Mouse (Mus musculus): Measurements from ENCODE around the gene Srsf3. TPM values are rescaled to one million over a fixed set of nuclear protein-coding genes. Genes with fewer than 3 reads are reported as not detected.
"Not testable (repeated sequence)": the region's sequence is repeated elsewhere in the genome, so short reads cannot be mapped to it uniquely, and the experiment has no call there.

The Srsf3 gene
- total RNA-seq, 2 experiments from 2014 or later, result 136 to 144 TPM

DNA sequence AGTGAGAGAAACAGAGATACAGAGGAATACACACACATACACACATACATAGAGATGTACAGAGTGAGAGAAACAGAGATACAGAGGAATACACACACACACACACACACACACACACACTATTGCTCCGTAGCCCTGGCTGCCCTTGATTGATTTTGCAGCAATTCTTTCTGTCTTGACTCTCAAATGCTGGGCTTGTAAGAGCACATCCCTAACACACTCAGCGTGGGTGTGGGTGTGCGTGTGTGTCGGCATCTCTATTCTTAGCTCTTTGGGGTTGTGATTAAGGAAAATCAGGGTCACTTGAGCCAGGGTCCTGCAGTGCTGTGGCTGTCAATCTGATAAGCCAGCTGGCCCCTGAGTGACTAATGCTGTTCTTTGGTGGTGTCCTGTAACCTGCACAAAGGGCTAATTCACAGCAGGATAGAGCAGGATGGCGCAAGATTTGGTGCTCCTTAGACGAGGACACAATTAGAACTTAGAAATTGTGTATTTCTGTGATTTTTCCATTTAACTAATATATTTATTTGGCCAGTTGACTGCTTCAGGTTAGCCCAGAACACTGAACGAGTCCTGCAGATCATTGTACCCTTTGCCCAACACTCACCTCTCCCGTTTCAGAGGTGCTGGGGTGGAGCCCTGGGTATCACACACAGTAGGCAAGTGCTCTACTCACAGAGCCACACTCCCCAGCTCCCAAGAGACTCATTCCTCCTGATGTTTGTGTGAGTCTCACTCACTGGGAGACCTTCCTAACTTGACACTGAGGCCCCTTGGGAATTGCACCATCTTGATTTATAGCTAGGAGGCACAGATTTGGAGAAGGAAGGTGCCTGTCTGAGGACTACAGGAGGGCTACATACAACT, 30.9 kb downstream of the Srsf3 start:
- DNase-seq (ENCODE audit: low spot score in 2 of 2), result no peak

DNA sequence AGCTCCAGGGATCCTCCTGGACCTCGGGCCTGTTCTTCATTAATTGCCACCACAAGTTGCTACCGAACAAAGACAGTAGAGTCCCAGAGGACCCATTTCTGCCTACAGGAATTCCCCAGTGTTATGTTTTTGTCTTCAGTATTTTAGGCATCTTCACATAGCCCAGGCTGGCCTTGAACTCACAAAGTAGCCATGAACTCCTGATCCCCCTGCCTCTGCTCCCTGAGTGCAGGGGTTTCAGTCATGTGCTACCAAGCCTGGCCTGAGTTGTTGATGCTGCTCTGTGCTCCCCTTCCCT, 31.5 kb downstream of the Srsf3 start:
- DNase-seq (ENCODE audit: low spot score in 2 of 2), result no peak

DNA sequence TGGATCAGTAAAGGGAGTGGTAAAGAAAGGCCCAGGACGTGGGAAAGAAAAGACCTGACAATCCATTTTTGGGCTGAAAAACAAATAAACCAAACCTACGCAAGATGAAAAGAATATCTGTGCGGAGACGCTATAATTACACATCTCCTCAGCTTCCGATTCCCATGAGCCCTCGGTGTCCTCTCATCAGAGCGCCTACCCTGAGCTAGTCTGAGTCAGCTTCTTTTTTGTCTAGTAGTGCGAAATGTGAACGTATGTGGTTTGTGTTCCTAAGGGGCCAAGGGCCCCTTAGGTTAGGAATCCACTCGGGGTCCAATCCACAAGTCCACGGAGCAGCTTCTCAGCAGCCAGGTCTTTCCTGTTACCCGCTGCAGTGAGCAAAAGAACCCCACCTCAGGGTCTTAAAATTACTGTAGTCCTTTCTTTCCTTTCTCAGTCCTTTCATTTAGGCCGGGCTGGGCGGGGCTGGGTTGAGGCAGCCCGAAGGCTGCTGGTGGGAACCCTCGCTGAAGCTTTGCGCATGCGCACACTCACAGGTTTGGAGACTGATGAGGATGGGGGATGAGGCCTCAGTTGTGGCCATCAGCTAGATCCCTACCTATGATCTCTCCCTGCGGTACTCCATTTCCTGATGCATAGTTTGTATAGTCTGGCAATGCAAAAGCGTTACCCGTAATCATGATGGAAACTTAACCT, 33.0 kb downstream of the Srsf3 start:
- DNase-seq (ENCODE audit: low spot score in 2 of 2), result no peak

DNA sequence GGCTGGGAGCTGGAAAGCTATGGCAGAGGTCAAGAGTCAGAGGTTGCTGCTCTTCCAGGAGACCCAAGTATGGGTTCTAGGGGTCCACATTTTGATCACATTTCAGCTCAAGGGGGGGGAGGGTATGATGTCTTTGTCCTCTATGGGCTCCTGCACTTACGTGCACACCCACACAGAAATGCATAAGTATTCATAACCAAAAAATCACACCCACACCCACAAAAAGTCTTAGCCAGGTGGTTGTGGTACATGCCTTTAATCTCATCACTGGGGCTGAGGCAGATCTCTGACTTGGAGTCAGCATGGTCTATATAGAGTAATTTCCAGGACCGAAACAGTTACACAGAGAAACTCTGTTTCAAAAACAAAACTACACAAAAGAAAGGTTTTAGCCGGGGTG, 33.5 kb downstream of the Srsf3 start:
- no peak for DNase-seq (ENCODE audit: low spot score in 2 of 2)

- DNase-seq (ENCODE audit: low spot score in 2 of 2), result not testable (repeated sequence)
These were observed 35.0 kb downstream of the Srsf3 start for GRCm38 (mm10) chr17:29067416-29067815.

GRCm38 (mm10) chr17:29067847-29068246, 35.4 kb downstream of the Srsf3 start:
- no peak for DNase-seq (ENCODE audit: low spot score in 2 of 2)

DNA sequence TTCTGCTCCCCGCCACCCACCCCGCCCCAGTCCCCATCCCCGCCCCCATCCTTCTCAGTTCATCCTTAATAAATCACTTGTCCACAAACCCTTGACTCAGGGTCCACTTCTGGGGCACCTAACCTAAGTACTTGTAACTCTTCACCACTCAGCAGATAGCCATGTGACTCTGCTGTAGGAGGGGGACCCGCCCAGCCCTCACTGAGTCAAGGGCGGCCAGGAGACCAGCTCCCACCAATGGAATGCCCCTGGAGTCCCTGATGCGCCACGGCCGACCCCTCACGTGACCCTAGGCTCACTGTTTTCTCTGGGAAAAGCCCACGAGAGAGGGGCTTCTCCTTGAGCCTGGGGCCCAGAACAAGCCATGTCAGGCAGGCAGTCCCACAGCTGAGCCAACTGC, 36.6 kb downstream of the Srsf3 start:
- no peak for DNase-seq (ENCODE audit: low spot score in 2 of 2)

DNA sequence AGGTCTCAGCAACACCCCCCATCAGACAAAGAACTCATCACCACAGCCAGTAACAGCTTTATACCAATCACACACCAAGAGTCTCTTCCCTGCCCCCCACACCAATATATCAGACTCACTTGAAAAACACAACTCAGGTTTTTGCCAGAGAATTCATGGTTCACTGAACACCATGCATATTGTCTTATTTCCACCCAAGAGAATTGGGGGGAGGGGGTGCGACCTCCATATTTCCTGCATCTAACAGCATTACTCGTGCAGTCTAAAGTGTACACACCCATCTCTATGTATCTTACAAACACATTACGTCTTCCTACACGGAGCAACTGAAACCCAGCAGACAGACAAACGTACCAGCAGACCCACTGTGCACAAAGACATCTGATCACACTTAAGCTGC, 39.4 kb downstream of the Srsf3 start:
- DNase-seq (ENCODE audit: low spot score in 2 of 2), result no peak

DNA sequence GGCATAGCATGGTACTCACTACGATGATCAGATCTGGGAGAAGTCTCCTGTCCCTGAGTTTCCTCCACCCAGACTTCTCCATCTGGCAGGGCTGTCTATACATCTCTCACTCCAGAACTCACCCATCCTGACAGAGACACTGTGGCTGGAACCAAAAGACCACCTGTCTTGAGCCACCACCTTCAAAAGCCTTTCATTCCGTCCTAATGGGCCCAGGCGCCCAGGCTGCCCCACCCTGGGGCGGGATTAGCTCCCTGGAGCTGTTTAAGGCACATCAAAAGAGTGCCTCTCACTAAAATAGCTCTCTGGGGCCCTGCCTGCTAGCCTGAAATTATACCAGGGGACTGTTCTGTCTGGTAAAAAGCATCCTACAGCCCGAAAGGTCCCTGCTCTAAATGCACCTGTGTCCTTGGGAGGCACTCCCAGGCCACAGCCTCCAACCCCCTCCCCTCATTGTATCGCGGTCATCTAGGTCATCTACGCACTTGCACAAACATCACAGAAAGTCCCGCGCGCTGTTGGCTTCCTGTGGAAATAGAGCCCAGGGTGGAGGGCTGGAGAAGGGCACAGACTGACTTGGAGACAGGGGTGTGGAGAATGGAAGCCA, 40.4 kb downstream of the Srsf3 start:
- no peak for DNase-seq (ENCODE audit: low spot score in 2 of 2)

- no peak for DNase-seq (ENCODE audit: low spot score in 2 of 2)
These were observed 40.9 kb downstream of the Srsf3 start for GRCm38 (mm10) chr17:29073313-29073712.

DNA sequence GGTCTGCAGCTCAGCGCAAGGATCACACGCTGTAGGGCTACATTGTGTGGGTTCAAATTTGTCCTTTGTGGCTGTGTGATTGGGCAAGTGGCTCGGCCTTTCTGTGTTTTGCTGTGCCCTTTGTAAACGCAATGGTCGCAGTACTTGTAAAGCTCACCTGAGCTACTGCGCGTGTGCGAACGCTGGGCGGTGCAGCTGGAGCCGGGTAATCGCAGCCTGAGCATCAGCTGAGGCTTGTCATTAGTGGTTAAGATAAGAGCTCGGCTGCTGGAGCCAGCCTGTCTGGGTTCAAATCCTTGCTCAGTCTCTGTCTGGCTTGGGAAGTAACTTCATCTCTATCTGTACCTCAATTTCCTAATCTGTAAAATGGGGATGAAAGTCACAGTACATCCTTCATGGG, 41.7 kb downstream of the Srsf3 start:
- no peak for DNase-seq (ENCODE audit: low spot score in 2 of 2)

GRCm38 (mm10) chr17:29076235-29076634, 43.8 kb downstream of the Srsf3 start:
- no peak for DNase-seq (ENCODE audit: low spot score in 2 of 2)

DNA sequence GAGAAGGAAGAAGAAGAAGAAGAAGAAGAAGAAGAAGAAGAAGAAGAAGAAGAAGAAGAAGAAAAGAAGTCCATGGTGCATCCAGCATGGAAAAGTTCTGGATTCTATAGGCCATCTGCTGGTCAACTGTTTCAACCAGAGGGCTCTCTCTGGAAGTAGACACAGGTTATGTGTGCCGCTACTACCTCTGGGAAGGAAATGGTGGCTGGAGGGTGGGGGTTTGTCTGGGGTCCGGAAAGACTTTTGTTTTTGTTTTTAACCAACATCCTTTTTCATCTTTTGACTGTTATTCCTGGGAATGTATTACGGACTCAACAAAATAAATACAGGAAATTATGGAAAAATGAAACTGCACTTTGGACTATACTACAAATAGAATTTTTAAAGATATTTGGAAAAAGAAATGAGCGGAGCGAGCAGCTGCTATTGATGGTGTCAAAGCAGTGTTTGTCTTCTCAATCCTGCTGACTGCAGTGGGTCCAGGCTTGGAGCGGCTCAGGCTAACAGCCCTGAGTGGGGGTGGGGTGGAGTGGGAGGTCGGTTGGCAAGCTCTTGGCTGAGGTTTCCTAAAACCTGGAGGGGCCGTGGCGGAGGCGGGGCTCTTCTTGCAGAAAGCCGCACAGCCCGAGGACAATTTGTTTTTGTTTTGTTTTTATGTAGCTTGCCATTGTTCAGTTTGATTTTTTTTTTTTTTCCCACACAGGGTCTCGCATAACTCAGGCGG, 45.5 kb downstream of the Srsf3 start:
- peak in 1 of 2 experiments; percentile 68 for DNase-seq (ENCODE audit: low spot score in 2 of 2)

- DNase-seq (ENCODE audit: low spot score in 2 of 2), result no peak
These were observed 46.3 kb downstream of the Srsf3 start for GRCm38 (mm10) chr17:29078519-29079383.

GRCm38 (mm10) chr17:29080758-29081617, 48.6 kb downstream of the Srsf3 start:
- no peak for DNase-seq (ENCODE audit: low spot score in 2 of 2)

DNA sequence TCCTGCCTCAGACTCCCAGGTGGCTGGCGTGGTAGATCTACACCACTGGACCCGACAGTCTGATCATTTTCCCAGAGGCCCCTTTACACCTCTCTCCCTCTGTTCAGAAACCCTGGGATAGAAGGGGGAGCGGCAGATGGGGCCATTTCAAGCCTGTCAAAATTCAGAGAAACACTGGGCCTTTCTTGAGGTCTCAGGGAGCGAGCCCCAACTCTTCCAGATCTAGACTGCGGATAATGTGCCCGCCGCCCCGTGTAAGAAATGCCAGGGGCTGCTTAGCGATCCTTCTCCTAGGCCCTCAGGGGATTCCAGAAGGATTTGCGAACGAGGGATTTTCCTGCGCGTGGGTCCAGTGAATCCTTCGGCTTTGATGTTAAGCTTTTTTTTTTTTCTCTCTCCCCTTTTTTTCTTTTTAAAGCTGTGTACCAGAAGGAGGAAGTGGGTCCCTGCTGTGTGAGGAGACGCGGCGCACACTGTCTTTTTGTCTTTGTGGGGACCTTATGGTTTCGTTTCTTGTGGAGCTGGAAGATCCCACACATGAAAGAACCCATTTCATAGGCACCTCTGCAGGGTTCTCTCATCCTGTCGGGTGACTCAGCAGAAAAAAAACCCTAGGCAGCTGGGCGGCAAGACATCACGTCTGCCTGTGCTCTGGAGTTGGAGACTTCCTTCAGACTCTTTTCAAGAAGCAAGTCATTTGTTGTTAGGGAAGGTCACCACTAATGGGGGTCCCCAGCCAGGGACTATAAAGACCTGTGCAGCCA, 49.4 kb downstream of the Srsf3 start:
- peak in 1 of 2 experiments; percentile 51 for DNase-seq (ENCODE audit: low spot score in 2 of 2)

GRCm38 (mm10) chr17:29083586-29083985, 51.2 kb downstream of the Srsf3 start:
- no peak for DNase-seq (ENCODE audit: low spot score in 2 of 2)

DNA sequence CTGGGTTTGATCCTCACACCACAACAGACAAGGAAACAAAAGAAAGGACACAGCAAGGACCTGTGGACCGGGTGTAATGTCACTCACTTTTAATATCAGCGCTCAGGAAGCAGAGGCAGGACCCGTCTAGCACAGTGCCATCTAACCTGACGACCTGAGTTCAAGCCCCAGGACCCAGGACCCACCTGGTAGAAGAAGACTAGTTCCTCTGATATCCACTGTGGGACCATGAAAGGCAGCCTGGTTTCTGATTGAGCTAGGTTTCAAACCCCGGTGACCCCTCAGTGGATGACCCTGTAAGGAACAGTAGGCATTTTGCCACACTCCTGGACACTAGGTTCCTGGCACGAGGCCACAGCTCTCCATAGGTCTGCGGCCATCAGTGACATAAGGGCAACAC, 52.2 kb downstream of the Srsf3 start:
- no peak for DNase-seq (ENCODE audit: low spot score in 2 of 2)

GRCm38 (mm10) chr17:29085266-29085665, 52.8 kb downstream of the Srsf3 start:
- DNase-seq (ENCODE audit: low spot score in 2 of 2), result no peak
